Mouse (Mus musculus): ENCODE measurements around the gene Gm12248.
"Not testable (repeated sequence)": the region's sequence is repeated elsewhere in the genome, so short reads cannot be mapped to it uniquely, and the experiment has no call there.

The Gm12248 gene

DNA sequence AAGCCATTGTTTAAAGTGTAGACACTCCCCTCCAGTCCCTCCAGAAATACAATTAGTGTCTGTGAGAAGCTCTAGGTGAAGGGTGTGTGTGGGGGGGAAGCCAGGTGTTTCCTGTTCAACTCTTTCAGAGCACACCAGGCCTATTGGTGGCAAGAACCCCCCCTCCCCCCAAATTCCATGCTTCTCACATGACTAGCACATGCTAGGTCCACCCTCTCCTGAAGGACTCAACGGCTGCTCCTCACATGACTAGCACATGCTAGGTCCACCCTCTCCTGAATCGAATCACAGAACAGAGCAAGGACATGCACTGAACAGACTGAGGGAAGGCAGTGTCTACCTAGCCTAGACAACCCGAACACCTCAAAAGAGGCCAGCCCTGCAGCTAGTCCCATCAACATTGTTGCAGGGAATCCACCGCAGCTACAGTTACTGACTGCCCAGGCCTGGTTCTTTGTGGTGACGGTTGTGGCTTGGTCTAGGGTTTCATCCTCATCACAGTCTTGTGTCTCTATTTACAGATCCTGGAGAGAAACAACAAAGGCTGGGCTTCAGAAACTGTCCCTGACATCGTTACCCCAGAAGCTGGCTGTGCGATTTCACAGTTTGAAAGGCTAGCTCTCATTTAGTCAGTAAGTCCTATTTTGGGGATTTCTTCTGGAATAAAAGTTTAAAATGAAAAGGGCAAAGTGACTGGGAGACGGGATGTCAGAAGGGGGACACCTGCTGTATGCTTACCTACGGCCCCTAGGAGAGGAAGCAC is 9.8 kb upstream of the Gm12248 start:
- no peak for DNase-seq (ENCODE audit: low read depth, low spot score)

DNA sequence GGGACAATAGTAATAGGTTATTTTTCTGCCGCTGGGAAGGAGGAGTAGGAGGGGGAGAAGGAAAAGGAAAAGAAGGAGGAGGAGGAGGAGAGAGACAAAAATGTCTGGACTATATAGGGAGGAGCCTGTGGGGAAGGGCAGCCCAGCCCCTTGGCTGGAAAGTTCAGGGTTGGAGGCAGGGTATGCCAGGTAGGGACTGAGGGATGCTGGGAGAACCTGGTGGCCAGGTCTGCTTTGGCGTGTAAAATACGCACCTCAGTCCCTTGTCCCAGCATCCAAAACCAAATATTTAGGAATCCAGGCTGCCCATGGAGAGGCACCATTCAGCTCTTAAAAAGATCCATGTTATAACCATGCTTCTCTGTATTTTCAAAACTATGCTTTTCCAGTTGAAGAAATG is 9.2 kb upstream of the Gm12248 start:
- DNase-seq (ENCODE audit: low read depth, low spot score) = no peak

DNA sequence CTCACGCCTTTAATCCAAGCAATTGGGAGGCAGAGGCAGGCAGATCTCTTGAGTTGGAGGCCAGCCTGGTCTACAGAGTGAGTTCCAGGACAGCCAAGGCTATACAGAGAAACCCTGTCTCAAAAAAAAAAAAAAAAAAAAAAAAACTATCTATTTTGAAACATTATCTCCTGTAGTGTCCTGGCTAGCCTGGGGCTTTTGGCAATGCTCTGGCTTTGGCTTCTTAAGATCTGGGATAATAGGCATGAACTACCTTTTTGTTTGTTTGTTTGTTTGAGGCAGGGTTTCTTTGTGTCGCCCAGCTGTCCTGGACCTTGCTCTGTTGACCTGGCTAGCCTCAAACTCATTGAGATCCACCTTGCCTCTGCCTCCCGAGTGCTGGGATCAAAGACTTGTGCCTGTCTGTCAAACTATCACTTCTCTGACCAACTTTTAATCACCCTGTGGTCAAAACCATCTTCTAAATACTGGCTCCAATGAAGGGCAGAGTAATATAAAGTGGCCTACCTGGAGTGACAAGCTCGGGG is 8.3 kb upstream of the Gm12248 start:
- DNase-seq (ENCODE audit: low read depth, low spot score) = no peak

DNA sequence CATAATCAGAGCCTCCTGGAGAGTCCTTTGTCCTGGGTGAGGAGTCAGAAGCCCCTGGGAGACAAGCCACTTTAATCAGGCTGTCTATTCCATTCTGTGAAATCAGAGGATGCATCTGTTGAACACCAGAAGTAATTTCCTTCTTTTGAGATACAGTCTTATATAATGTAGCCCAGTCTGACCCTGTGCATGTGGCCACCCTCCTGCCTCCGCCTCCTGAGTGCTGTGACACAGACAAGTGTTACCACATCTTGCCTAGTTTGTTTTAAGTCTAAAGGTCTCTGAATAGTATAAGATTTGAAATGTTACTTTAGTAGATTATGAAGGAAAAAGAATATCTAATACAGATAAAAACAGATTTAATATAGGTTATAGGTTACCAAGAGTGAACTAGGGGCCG is 7.1 kb upstream of the Gm12248 start:
- DNase-seq (ENCODE audit: low read depth, low spot score) = no peak

DNA sequence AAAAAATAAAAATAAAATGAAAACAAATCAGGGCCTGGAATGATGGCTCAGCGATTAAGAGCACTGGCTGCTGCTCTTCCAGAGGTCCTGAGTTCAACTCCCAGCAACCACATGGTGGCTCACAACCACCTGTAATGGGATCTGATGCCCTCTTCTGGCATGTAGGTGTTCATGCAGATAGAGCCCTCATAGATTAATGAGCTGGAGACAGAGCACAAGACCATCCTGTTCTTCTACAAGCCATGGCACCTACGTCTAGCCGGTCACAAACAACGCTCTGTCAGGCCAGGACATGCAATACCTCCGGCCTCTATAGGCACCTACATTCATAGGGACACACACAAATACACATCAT is 5.4 kb upstream of the Gm12248 start:
- not testable (repeated sequence) for DNase-seq (ENCODE audit: low read depth, low spot score)

DNA sequence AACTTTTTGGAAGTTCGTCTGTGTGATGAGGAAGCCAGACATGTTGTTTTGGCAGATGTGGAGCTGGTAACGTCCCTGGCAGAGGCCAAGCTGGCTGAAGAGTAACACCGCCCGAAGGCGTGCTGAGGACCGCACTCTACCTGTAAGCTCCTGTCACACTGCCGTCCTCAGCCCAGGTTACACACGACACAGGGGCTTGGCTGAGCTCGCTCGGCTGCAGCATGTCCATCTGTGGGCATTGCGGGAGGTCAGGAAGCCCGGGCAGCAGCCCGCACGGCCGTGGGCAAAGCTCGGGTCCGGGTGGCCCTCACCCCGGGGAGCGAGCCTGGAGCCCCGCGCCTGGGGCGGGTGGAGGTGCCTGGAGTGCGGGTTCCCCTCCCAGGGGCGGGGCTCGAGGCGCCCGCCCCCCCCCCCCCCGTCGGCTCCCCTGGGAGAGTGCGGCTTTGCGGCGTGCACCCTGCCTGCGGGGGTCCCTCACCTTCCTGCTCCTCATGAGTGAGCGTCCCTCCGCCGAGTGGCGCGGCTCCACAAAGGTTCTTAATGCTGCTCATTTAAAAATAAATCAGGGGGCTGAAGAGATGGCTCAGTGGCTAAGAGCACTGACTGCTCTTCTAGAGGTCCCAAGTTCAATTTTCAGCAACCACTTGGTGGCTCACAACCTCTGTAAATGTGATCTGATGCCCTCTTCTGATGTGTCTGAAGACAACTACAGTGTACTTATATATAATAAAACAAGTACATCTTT is 4.9 kb upstream of the Gm12248 start:
- DNase-seq (ENCODE audit: low read depth, low spot score) = no peak

DNA sequence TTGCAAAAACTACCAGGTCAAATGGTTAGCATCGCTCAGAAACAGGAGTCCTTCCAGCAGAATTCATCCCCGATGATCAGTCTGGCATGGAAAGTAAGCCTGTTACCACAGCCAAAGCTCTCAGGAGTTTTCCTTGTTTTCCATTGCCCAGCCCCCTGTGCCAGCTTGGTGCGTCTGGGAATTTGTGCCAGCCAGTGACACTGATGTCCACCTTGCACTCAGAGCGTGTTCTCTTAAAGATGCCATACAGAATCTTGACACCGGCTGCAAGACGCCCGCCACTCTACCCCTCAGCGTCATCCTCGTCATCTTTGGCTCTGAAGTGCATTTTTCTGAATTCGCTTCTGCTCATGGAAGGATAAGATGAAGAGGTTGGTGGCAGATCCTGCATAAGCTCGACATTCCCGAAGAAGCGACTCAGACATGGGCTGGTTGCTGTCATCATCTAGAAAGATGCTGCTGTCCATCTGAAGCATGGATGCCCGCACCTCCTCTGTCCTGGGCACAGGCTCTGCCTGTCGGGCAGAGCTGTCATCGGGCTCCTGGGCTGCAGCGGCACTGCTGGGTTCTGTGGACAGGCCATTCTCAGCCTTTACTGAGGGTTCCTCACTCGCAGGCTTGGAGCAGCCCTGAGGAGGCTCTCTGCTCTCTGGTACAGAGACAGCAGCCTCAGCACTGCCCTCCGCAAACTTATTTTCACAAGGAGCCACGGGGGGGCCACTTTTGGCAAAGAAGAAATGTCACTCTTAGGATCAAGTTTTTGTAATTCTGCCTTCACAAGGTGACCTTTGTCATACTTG is 4.1 kb upstream of the Gm12248 start:
- DNase-seq (ENCODE audit: low read depth, low spot score) = no peak

DNA sequence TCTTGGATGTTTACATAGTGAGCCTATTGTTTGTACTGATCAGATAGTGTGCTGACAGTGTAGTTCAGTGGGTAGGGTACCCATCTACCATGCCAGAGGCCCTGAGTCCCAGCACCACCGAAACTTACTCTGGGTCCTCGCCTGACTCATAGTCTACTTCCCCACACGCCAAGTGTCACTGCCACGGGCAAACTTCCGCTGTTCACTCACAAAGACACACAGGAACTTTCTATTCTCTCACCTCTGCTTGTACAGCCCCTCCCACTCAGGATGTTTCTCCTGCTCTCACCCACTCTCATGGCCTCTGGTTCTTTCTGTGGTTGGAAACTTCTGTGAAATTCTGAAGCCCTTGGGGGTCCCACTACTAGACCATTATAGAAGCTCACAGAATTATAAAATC is 3.2 kb upstream of the Gm12248 start:
- DNase-seq (ENCODE audit: low read depth, low spot score) = no peak

DNA sequence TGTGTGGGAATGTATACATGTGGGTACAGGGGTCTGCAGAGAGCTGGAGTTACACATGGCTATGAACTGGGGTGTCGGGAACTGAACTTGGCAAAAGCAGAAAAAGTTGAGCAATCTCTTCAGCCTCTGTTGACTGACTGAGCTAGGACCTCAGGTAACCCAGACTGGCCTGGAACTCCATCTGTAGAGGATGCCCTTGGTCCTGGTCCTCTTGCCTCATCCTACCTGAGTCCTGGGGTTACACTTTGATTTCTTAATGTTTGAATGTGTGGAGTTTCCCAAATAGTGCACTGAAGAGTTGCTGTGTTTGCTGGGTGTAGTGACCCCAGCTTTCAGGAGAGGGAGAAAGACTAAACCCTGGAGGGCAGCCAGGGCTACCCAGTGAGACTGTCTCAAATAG is 2.6 kb upstream of the Gm12248 start:
- DNase-seq (ENCODE audit: low read depth, low spot score) = no peak

DNA sequence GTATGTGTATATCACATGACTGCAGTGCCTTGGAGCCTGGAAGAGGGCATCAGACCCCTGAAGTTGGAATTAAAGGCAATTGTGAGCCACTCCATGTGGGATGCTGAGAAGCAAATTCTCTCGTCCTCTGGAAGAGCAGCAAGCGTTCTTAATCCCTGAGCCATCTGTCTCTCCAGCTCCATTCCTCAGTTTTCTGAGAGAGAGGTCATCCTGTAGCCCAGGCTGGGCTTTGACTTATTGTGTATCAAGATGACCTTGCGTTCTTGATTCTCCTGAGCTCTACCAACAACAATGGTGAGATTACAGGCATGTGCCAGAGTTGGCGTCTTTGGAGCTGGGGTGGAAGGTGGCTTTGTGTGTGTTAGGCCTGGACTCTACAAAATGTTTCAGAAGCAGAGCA is 1.8 kb upstream of the Gm12248 start:
- no peak for DNase-seq (ENCODE audit: low read depth, low spot score)

DNA sequence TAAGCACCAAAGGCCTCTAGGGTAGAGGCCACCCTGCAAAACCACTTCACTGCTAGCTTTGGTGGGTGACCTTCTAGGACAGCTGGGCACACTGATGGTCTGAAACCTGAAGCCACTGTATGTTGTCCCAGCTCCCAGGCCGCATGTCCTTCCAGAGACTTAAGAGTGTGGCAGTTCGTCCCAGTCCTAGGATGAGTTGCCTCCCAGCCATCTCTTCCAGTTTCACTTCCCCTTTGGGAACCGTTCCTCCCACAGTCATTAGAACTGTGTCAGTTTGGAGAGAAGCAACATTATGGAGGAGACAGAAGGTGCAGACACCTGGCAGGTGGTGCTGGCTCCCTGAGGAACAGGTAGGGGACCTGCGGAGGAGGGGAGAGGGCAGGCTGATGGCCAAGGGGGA is 393 bp downstream of the Gm12248 start:
- no peak for DNase-seq (ENCODE audit: low read depth, low spot score)

DNA sequence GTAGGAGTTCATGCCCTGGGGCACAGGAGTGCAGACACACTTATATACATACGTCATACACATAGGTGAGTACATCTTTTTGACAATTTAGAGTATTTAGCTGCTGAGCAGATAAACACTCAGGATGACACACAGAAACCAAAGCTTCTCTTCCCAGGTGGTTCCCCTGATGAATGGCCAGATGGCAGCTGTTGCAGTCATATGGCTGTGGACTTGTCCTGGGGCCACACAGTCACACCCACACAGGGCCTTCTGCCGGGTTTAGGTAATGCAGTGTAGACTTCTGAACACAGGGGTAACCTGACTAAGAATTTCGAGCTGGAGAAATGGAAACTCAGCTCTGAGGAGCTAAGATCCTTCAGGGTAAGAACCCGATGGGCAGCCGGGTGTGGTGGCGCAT is 11.2 kb downstream of the Gm12248 start:
- no peak for DNase-seq (ENCODE audit: low read depth, low spot score)

DNA sequence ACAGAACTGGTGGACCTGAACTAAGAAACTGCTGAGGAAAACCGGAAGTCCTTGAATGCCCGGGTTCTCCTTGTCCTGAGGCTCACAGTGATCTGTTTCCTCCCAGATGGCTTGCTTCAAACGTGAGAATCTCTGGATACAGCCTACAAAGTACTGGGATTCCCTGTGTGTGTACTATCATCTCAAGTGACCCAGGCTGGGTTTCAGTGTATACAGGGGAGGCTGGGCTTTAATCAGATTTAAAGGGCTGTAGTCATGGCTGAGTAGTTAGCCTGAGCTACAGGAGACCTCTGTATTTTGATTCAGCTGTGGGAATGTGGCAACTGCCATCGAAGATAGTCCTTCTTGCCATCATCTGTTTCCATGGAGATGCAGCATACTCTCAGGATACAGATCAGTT is 15.7 kb downstream of the Gm12248 start:
- no peak for DNase-seq (ENCODE audit: low read depth, low spot score)

DNA sequence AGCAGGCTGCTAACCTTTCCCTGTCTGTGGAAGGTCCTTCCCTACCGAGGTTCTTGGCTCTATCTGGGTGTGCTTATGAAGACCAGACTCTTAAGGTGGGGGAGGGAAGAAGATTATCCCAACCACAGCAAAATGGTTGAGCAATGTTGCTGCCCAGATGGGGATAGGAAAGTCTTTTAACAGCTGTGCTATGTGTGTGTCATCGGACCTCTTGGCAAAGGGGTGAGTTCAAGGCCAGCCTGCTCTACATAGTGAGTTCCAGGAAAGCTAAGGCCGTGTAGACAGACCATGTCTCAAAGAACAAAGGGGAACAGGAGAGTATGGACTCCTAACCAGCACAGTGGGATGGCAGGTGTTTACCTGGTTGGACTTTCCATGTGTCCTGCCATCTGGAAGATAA is 20.0 kb downstream of the Gm12248 start:
- no peak for DNase-seq (ENCODE audit: low read depth, low spot score)

DNA sequence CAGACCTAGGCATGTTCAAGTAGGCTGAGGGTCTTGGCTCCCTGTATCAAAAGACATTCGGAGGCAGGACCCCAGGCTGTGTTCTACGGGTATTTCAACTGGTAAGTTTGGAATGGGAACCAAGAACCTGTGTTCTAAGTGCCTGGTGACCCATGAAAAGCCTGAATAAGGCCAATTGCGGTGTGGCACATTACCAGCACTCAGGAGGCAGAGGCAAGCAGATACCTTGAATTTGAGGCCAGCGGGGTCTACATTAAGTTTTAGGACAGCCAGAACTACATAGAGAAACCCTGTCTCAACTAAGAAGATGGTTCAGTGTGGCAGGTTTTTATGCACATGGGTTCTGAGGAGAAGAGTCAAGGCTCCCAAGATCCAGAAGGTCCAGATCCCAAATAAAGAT is 27.9 kb downstream of the Gm12248 start:
- no peak for DNase-seq (ENCODE audit: low read depth, low spot score)

DNA sequence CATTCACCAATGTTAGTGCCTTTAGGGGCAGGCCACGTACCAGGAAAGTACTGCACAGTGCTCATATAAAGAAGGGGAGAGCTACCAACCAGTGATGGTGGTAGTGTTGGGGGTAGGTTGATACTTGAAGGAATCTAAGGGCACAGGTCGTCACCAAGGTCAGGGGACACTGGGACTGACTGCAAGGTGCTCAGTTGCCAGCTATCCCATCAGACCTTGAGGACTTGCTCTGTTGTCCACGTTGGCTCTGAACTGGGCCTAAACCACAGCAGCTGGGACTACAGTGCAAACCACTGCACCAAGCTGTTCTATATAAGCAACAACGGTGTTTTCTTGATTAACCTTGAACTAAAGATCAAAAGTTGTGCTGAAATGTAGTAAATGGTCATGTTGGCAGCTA is 30.3 kb downstream of the Gm12248 start:
- no peak for DNase-seq (ENCODE audit: low read depth, low spot score)

DNA sequence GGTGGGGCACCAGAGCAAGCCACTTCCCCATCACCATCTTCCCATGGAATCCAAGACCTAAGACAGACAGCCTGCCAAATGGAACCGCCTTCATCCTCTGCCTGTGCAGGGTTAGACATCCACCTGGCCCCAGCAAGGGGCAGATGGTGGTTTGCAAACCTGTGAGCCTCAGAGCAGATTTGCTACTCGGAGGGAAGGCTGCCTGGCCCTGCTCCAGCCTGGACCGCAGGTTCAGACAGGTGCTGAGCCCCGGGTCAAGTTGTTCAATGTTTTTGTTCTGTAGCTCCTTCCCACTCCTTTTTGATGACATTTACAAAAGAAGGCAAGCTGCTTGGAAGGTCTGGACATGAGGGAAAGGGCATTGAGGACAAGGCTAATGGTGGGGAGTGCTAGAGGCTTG is 31.7 kb downstream of the Gm12248 start:
- not testable (repeated sequence) for DNase-seq (ENCODE audit: low read depth, low spot score)

DNA sequence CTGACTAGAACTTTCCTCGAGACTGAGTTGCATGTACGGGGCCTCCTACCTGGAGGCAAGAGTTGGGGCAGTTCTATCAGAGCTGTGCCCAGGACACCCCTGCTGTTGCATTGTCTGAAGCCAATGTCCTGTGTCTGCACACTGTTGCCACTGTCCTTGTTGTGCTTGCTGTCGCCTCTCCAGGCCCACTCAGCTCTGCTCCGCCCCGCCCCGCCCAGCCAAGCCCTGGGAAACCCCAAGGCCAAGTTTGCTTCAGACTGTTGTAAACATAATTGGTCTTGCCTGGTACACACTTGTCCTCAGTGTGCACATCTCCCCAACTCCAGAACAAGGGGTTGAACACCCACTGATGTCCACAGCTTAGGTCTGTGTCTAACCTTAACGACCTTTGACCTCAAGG is 33.2 kb downstream of the Gm12248 start:
- not testable (repeated sequence) for DNase-seq (ENCODE audit: low read depth, low spot score)

DNA sequence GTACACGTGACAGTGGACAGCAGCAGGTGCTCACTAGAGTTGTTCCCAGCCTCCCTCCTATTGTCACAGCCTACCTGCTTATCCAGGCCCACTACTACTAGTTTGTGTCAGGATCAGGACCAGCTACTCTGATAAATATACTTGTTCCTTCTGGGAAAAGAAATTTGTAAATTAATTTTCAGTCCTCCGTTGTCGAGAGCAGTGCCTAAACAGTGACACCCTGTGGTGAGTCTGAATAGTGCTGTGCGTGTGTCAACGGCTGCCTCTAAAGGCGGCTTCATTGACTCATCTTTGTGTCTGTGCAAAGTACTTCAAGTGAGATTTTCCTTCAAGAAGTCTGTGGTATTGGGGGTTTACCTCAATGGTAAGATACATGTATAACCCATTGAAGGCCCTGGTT is 35.5 kb downstream of the Gm12248 start:
- DNase-seq (ENCODE audit: low read depth, low spot score) = peak; percentile 18

DNA sequence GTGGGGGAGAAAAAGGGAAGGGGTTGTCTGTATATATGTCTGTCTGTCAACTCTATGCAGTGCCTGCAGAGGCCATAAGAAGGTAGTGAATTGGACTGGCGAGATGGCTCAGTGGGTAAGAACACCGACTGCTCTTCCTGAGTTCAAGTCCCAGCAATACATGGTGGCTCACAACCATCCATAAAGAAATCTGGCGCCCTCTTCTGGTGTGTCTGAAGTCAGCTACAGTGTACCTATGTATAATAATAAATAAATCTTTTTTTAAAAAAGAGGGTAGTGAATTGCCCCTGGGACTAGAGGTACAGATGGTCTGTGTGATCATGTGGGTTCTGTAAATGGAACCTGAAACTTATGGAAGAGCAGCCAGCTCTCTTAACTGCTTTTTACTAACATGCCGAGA is 46.5 kb downstream of the Gm12248 start:
- no peak for DNase-seq (ENCODE audit: low read depth, low spot score)

DNA sequence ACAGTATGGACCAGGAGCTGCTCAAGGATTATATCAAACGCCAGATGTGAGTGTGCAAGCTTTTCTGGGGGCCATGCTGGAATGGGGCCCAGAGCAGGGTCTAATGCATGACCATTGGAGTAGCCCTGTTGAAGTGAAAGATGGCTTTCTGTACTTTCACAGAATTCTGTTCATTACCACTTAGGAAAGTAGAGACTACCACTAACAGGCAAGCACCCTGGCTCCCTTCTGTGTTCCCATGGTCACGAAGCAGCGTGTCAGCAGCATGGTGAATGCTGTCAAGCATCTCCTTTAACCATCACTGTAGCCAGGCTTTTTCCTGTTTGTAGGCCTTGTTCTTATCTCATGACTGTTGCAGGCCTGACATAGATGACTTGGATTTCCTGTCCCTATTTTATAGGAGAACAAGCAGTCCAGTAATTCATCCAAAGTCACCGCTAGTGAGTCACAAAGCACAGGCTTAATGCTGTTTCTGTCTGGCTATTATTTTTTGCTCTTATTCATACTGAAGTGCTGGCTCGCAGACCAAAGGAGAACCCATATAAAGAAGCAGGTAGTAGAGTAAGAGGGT is 50.0 kb downstream of the Gm12248 start:
- DNase-seq (ENCODE audit: low read depth, low spot score) = no peak

DNA sequence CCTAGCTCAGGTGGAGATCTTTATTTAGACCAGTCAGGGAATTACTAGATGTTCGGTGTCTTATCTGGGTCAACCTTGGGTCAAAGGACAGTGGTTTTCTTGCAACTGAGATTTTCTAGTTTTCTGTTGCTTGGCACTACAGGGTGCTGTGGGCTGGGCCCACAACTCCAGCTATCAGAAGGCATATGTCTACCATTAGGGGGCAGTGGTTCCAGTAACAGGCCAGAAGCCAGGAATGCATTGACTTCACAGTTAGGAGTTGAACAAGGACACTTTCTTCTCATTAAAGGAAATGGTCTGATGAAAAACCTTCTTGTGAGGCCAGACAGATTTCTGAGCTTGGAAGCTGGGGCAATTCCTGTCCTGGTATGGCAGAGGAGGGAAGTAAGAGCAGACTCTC is 53.9 kb downstream of the Gm12248 start:
- DNase-seq (ENCODE audit: low read depth, low spot score) = no peak
